Mouse (Mus musculus): ENCODE measurements at regions not wholly inside any gene's neighbourhood (a gene's known extent, or its start where the extent isn't known, plus 50 kb on each side); places are given as distances from the start of the nearest gene placed in this dataset.

GRCm38 (mm10) chr8:34442688-34443087, 331.2 kb upstream of the Gm10131 start:
- Histone ChIP-seq H3K27ac (replicated peaks) (no peak overlapping the region), H3K4me3 (ENCODE audit: low read depth, low read length) (no peak overlapping the region), H3K4me2 (replicated peaks; ENCODE audit: low read depth) (no peak overlapping the region), H3K27me3 (ENCODE audit: control insufficient read depth, insufficient read depth, low read length) (no peaks in the 10 kb centered on the region), H3K36me3 (ENCODE audit: control insufficient read depth, insufficient read depth, low read length) (no peaks in the 10 kb centered on the region), H3K9me3 (ENCODE audit: control insufficient read depth, low read length) (no peaks in the 10 kb centered on the region), H3K9ac (ENCODE audit: low read length) (no peak overlapping the region), H3K4me1 (replicated peaks; ENCODE audit: control insufficient read depth, insufficient read depth) (no peaks in the 10 kb centered on the region; the same call in 1 of the 2 replicates)
- 76% methylated on average over 3 of the region's 3 CpGs for WGBS
- DNase-seq (ENCODE audit: low spot score) = no peak
- no peak for ATAC-seq (ENCODE audit: low FRiP score, low TSS enrichment)
- TF ChIP-seq EP300 (optimal IDR thresholded peaks at IDR 0.05) (no peak), CTCF (IDR thresholded peaks at IDR 0.05; ENCODE audit: low read depth) (no peak)

- H3K36me3 ChIP-seq (ENCODE audit: control insufficient read depth, insufficient read depth, low read length) = no peaks in the 10 kb centered on the region
- no peak overlapping the region for H3K27ac ChIP-seq (replicated peaks)
- 71% methylated on average over 3 of the region's 3 CpGs for WGBS
- no peak overlapping the region for H3K9ac ChIP-seq (ENCODE audit: low read length)
- no peak overlapping the region for H3K4me3 ChIP-seq (ENCODE audit: low read depth, low read length)
- DNase-seq (ENCODE audit: low spot score) = no peak
- no peaks in the 10 kb centered on the region for H3K4me1 ChIP-seq (replicated peaks; ENCODE audit: control insufficient read depth, insufficient read depth)
- no peaks in the 10 kb centered on the region for H3K27me3 ChIP-seq (ENCODE audit: control insufficient read depth, insufficient read depth, low read length)
- no peak for TF ChIP-seq EP300 (optimal IDR thresholded peaks at IDR 0.05)
- TF ChIP-seq CTCF (IDR thresholded peaks at IDR 0.05; ENCODE audit: low read depth) = no peak
- H3K9me3 ChIP-seq (ENCODE audit: control insufficient read depth, low read length) = no peaks in the 10 kb centered on the region
- ATAC-seq (ENCODE audit: low FRiP score, low TSS enrichment) = no peak
- no peak overlapping the region for H3K4me2 ChIP-seq (replicated peaks; ENCODE audit: low read depth)
These were observed 330.2 kb upstream of the Gm10131 start for GRCm38 (mm10) chr8:34441756-34442155.

GRCm38 (mm10) chr8:34440771-34441170, 329.2 kb upstream of the Gm10131 start:
- WGBS = 75% methylated on average over 4 of the region's 4 CpGs
- Histone ChIP-seq H3K9ac (ENCODE audit: low read length) (no peak overlapping the region), H3K4me1 (replicated peaks; ENCODE audit: control insufficient read depth, insufficient read depth) (no peaks in the 10 kb centered on the region), H3K27ac (replicated peaks) (no peak overlapping the region), H3K4me2 (replicated peaks; ENCODE audit: low read depth) (no peak overlapping the region), H3K27me3 (ENCODE audit: control insufficient read depth, insufficient read depth, low read length) (no peaks in the 10 kb centered on the region), H3K9me3 (ENCODE audit: control insufficient read depth, low read length) (no peaks in the 10 kb centered on the region), H3K4me3 (ENCODE audit: low read depth, low read length) (no peak overlapping the region), H3K36me3 (ENCODE audit: control insufficient read depth, insufficient read depth, low read length) (no peaks in the 10 kb centered on the region)
- no peak for ATAC-seq (ENCODE audit: low FRiP score, low TSS enrichment)
- DNase-seq (ENCODE audit: low spot score) = no peak
- no peak for TF ChIP-seq CTCF (IDR thresholded peaks at IDR 0.05; ENCODE audit: low read depth)

- H3K9ac ChIP-seq (ENCODE audit: low read length) = no peak overlapping the region
- H3K27me3 ChIP-seq (ENCODE audit: control insufficient read depth, insufficient read depth, low read length) = no peaks in the 10 kb centered on the region
- no peaks in the 10 kb centered on the region for H3K4me1 ChIP-seq (replicated peaks; ENCODE audit: control insufficient read depth, insufficient read depth)
- H3K4me2 ChIP-seq (replicated peaks; ENCODE audit: low read depth) = no peak overlapping the region
- no peak for ATAC-seq (ENCODE audit: low FRiP score, low TSS enrichment)
- H3K27ac ChIP-seq (replicated peaks) = no peak overlapping the region
- H3K36me3 ChIP-seq (ENCODE audit: control insufficient read depth, insufficient read depth, low read length) = no peaks in the 10 kb centered on the region
- H3K4me3 ChIP-seq (ENCODE audit: low read depth, low read length) = no peak overlapping the region
- H3K9me3 ChIP-seq (ENCODE audit: control insufficient read depth, low read length) = no peaks in the 10 kb centered on the region
- 85% methylated on average over 2 of the region's 2 CpGs for WGBS
- DNase-seq (ENCODE audit: low spot score) = no peak
- TF ChIP-seq CTCF (IDR thresholded peaks at IDR 0.05; ENCODE audit: low read depth) (no peak), EP300 (optimal IDR thresholded peaks at IDR 0.05) (no peak)
These were observed 327.2 kb upstream of the Gm10131 start for GRCm38 (mm10) chr8:34438771-34439170.

GRCm38 (mm10) chr8:34431985-34432384, 320.4 kb upstream of the Gm10131 start:
- Histone ChIP-seq H3K27ac (replicated peaks) (no peak overlapping the region), H3K4me1 (replicated peaks; ENCODE audit: control insufficient read depth, insufficient read depth) (no peaks in the 10 kb centered on the region; the same call in 1 of the 2 replicates), H3K9ac (ENCODE audit: low read length) (no peak overlapping the region), H3K9me3 (ENCODE audit: control insufficient read depth, low read length) (no peaks in the 10 kb centered on the region), H3K4me3 (ENCODE audit: low read depth, low read length) (no peak overlapping the region), H3K27me3 (ENCODE audit: control insufficient read depth, insufficient read depth, low read length) (no peaks in the 10 kb centered on the region), H3K36me3 (ENCODE audit: control insufficient read depth, insufficient read depth, low read length) (no peaks in the 10 kb centered on the region), H3K4me2 (replicated peaks; ENCODE audit: low read depth) (no peak overlapping the region)
- ATAC-seq (ENCODE audit: low FRiP score, low TSS enrichment) = no peak
- 90% methylated on average over 7 of the region's 7 CpGs for WGBS
- TF ChIP-seq EP300 (optimal IDR thresholded peaks at IDR 0.05) (no peak), CTCF (IDR thresholded peaks at IDR 0.05; ENCODE audit: low read depth) (no peak)
- no peak for DNase-seq (ENCODE audit: low spot score)

GRCm38 (mm10) chr8:34429231-34429630, 317.7 kb upstream of the Gm10131 start:
- WGBS = 29% methylated on average over 3 of the region's 3 CpGs
- Histone ChIP-seq H3K27ac (replicated peaks) (no peak overlapping the region), H3K4me3 (ENCODE audit: low read depth, low read length) (no peak overlapping the region), H3K27me3 (ENCODE audit: control insufficient read depth, insufficient read depth, low read length) (no peaks in the 10 kb centered on the region), H3K4me2 (replicated peaks; ENCODE audit: low read depth) (no peak overlapping the region), H3K9me3 (ENCODE audit: control insufficient read depth, low read length) (no peaks in the 10 kb centered on the region), H3K9ac (ENCODE audit: low read length) (no peak overlapping the region), H3K36me3 (ENCODE audit: control insufficient read depth, insufficient read depth, low read length) (no peaks in the 10 kb centered on the region), H3K4me1 (replicated peaks; ENCODE audit: control insufficient read depth, insufficient read depth) (no peaks in the 10 kb centered on the region; the same call in 1 of the 2 replicates)
- DNase-seq (ENCODE audit: low spot score) = no peak
- TF ChIP-seq CTCF (IDR thresholded peaks at IDR 0.05; ENCODE audit: low read depth) (no peak), EP300 (optimal IDR thresholded peaks at IDR 0.05) (no peak)
- no peak for ATAC-seq (ENCODE audit: low FRiP score, low TSS enrichment)

Data from stomach, postnatal 0 days (tissue).